Mouse (Mus musculus) lung, postnatal 0 days (tissue): ENCODE measurements around the gene Inka2. TPM values are rescaled to one million over a fixed set of nuclear protein-coding genes. Genes with fewer than 3 reads are reported as not detected.

Experiments
- ATAC-seq: fragments of 200-750 bp; cut with Nextera tagmentation; 2 replicates; pipeline ENCODE4 v1.8.0; 2017; ENCODE audit warnings: moderate library complexity
- DNase-seq: peaks from one replicate; pipeline ENCODE4 v3.0.0-alpha.2; 2016; ENCODE audit warnings: low spot score
- H3K27ac ChIP-seq: fragments of 300-500 bp; sonication (generic); 2 replicates; pipeline ENCODE4 v1.5.1; 2014; ENCODE audit warnings: antibody characterized with exemption, mild to moderate bottlenecking, low read length, mixed read lengths
- H3K27me3 ChIP-seq: fragments of 300-500 bp; sonication (generic); replicated peaks from 2 replicates; pipeline ENCODE4 v1.6.1; 2014; ENCODE audit warnings: low read length, mixed read lengths; ENCODE audit not compliant: insufficient read depth
- H3K36me3 ChIP-seq: fragments of 300-500 bp; sonication (generic); 2 replicates; pipeline ENCODE4 v1.6.1; 2014; ENCODE audit warnings: low read length, mixed read lengths; ENCODE audit not compliant: insufficient read depth
- H3K4me1 ChIP-seq: fragments of 300-500 bp; sonication (generic); 2 replicates; pipeline ENCODE4 v1.6.1; 2014; ENCODE audit warnings: antibody characterized with exemption, low read depth, low read length, mixed read lengths; ENCODE audit not compliant: insufficient read depth
- H3K4me2 ChIP-seq: fragments of 300-500 bp; sonication (generic); replicated peaks from 2 replicates; pipeline ENCODE4 v1.6.1; 2014; ENCODE audit warnings: low read depth, mild to moderate bottlenecking, low read length, moderate library complexity, mixed read lengths
- H3K4me3 ChIP-seq: fragments of 300-500 bp; sonication (generic); 2 replicates; pipeline ENCODE4 v1.5.1; 2014; ENCODE audit warnings: low read depth, low read length
- H3K9ac ChIP-seq: fragments of 300-500 bp; sonication (generic); replicated peaks from 2 replicates; pipeline ENCODE4 v1.6.1; 2014; ENCODE audit warnings: low read depth, mild to moderate bottlenecking
- H3K9me3 ChIP-seq: fragments of 300-500 bp; sonication (generic); 2 replicates; pipeline ENCODE4 v1.6.1; 2016; ENCODE audit warnings: low read length, mixed read lengths
- CTCF ChIP-seq: IDR thresholded peaks from 2 replicates; pipeline ENCODE4 v1.5.1; 2016; ENCODE audit warnings: antibody characterized with exemption, mild to moderate bottlenecking
- EP300 ChIP-seq: IDR thresholded peaks from 2 replicates; pipeline ENCODE4 v1.6.1; 2016; ENCODE audit warnings: antibody characterized with exemption, mild to moderate bottlenecking, control low read depth
- WGBS: fragments of 180-500 bp; shearing (Covaris S2); extraction: QIAGEN DNeasy Blood & Tissue Kit; methylation state at CpG from one replicate; pipeline ENCODE4 v1.1.7; 2014; 5-methylcytosine and 5-hydroxymethylcytosine counted together
- polyA plus RNA-seq: library from polyadenylated mRNA; unstranded; fragments of >200 nt; fragmentation: Nextera tagmentation; extraction: Ambion mirVana; gene quantifications from 2 replicates; pipeline ENCODE4 v1.2.1, GENCODE M21; 2015

Gene Inka2
- polyA plus RNA-seq, 1 experiment from 2014 or later: 2.7 TPM

DNA sequence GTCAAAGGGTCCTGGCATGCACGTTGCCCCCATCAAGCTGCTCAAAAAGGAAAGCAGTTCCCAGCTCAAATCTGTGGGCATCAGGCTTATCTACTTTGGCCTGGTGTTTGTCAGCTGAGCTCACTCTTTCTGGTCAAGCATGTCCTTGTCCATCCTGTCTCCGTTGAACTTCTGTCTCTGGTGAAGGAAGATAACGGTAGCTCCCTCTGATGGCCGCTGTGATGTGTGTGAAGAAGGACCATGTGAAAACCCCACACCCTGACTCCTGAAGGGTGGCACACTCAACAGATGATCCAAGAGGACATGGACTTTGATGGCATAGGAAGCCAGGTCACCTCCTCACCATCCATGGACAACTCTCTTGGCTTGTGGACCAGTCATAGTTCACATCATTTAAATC lies 14.3 kb downstream of the Inka2 start:
- H3K4me1 ChIP-seq: no peaks in the 10 kb centered on the region
- ATAC-seq: no peak
- peak; percentile 43 for TF ChIP-seq CTCF
- TF ChIP-seq EP300: no peak
- WGBS: 42% methylated on average over 4 of the region's 4 CpGs
- H3K36me3 ChIP-seq: no peaks in the 10 kb centered on the region
- no peak overlapping the region for H3K9ac ChIP-seq
- no peak for DNase-seq
- H3K4me2 ChIP-seq: no peak overlapping the region
- no peaks in the 10 kb centered on the region for H3K27me3 ChIP-seq
- no peak overlapping the region for H3K27ac ChIP-seq
- H3K4me3 ChIP-seq: no peak overlapping the region
- no peaks in the 10 kb centered on the region for H3K9me3 ChIP-seq

DNA sequence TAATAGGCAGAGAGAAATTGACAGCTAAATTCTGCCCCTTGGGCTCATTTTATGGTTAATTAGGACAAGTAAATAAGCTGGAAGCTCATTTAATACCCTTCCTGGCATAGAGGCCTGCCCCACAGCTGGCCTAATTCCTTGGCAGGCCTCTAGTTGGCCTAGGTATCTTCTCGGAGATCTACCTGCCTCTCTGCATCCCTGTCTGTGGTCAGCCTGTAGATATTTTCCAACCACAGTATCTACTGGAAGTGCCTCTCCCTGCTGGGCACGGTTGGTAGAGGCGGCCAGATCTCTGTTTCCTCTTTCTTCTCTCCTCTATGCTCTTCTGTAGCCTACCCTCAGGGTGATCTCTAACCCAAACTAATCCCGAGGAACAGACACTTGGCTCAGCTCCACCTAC lies 15.6 kb downstream of the Inka2 start:
- no peak overlapping the region for H3K27ac ChIP-seq
- no peak overlapping the region for H3K4me2 ChIP-seq
- H3K4me1 ChIP-seq: no peaks in the 10 kb centered on the region
- ATAC-seq (no peak), DNase-seq (no peak)
- H3K27me3 ChIP-seq: no peaks in the 10 kb centered on the region
- TF ChIP-seq EP300: no peak
- no peak for TF ChIP-seq CTCF
- 74% methylated on average over 4 of the region's 4 CpGs for WGBS
- H3K9me3 ChIP-seq: no peaks in the 10 kb centered on the region
- H3K4me3 ChIP-seq: no peak overlapping the region
- H3K36me3 ChIP-seq: no peaks in the 10 kb centered on the region
- H3K9ac ChIP-seq: no peak overlapping the region

DNA sequence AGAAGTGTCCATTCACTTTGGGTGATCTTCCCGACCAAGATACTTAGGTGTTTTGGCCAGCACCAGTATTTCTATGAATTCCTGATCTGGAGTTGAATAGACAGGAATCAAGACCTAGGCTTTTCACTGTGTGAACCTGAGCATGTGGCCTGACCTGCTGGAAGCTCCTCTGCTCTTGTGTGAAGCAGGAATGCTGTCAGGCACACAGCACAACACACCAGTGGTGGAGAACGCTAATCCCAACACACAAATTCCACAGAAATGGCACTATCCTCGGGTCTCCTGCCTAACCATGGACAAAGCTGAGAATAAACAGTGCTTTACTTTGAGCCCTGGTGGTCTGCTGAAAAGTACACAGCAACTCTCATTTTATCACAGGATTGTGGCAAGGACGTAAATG lies 16.1 kb downstream of the Inka2 start:
- Histone ChIP-seq H3K4me3 (no peak overlapping the region), H3K27me3 (no peaks in the 10 kb centered on the region), H3K4me1 (no peaks in the 10 kb centered on the region), H3K4me2 (no peak overlapping the region), H3K27ac (no peak overlapping the region), H3K9ac (no peak overlapping the region), H3K36me3 (no peaks in the 10 kb centered on the region), H3K9me3 (no peaks in the 10 kb centered on the region)
- ATAC-seq: no peak
- no peak for DNase-seq
- WGBS: 66% methylated on average over 4 of the region's 4 CpGs
- TF ChIP-seq EP300 (no peak), CTCF (no peak)

DNA sequence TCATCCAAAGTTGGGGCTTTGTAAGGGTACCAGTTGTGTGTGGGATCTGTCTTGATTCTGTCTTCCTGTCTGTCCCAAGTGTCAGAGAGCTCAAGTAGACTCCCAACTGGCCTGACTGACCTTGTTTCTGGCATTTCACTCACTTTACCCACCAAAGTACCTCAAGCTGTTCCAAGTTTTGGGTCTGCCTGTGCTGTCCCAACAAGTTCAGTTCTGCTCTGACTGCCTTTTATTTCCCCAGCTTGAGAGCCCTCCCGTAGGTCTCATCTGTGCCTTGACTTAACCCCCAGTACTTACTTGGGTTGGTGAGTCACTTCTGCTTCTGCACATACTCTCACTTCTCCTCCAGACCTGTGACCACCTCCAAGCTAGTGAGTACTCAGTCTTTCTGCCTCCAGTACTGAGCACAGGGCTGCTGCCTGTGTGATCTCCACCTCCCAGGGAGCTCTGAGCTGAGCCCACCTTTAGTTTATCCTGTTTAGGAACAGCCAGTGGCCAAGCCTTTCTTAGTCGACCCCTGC lies 17.3 kb downstream of the Inka2 start:
- Histone ChIP-seq H3K4me3 (no peak overlapping the region), H3K27ac (no peak overlapping the region), H3K4me1 (no peaks in the 10 kb centered on the region), H3K9ac (no peak overlapping the region), H3K9me3 (no peaks in the 10 kb centered on the region), H3K27me3 (no peaks in the 10 kb centered on the region), H3K4me2 (no peak overlapping the region), H3K36me3 (no peaks in the 10 kb centered on the region)
- ATAC-seq (0 out of 2 replicates have a peak, but pooled peaks have one; percentile 15), DNase-seq (no peak)
- WGBS: 66% methylated on average over 2 of the region's 2 CpGs
- TF ChIP-seq EP300 (no peak), CTCF (no peak)

DNA sequence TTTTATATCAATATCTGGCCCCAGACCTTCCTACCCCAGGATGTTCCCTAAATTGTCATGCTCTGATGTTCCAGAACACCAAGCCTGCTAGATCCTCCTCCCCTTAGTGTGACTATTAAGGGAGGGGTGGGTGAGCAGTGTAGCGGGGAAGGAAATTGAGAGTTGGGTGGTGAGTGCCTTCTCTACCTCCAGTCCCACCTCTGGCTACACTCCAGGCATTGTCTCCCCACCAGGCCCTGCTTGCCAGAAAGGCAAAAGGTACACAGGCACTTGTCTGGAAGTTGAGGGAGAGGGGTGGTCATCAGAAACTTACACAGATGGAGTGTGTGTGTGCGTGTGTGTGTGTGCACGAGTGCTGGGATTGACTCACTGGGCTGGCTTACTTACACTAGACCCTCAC lies 18.1 kb downstream of the Inka2 start:
- no peak for DNase-seq

DNA sequence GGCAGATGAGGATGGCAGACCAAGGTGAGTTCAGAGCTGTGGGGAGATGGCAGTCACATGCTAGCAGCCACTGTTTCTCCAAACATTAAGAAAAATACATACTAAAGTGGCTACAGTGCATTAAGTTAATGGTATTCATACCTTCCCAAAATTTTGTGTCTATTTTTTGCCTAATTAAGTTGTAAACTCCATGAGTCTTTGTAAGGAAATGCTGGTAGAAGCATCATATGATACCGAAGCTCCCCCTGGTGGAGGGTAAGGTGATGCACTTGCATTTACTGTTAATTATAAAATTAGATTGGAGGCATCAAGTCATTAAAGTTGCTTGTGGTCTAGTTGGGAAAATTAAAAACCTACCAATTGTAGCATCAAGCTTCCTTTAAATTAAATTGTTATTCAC lies 21.6 kb downstream of the Inka2 start:
- Histone ChIP-seq H3K4me1 (no peaks in the 10 kb centered on the region), H3K9ac (no peak overlapping the region), H3K27ac (no peak overlapping the region), H3K4me3 (no peak overlapping the region), H3K4me2 (no peak overlapping the region), H3K27me3 (no peaks in the 10 kb centered on the region), H3K9me3 (no peaks in the 10 kb centered on the region), H3K36me3 (no peaks in the 10 kb centered on the region)
- TF ChIP-seq CTCF: peak; percentile 85
- TF ChIP-seq EP300: no peak
- WGBS: 0% methylated on average over 1 of the region's 1 CpGs
- no peak for ATAC-seq
- DNase-seq: peak; percentile 82

More for the DNA sequence above, 18.1 kb downstream of the Inka2 start:
- H3K9me3 ChIP-seq: no peaks in the 10 kb centered on the region
- ATAC-seq: no peak
- H3K27me3 ChIP-seq: no peaks in the 10 kb centered on the region
- no peak overlapping the region for H3K9ac ChIP-seq
- TF ChIP-seq CTCF: no peak
- no peak for TF ChIP-seq EP300
- H3K4me1 ChIP-seq: no peaks in the 10 kb centered on the region
- H3K36me3 ChIP-seq: no peaks in the 10 kb centered on the region
- H3K27ac ChIP-seq: no peak overlapping the region
- no peak overlapping the region for H3K4me2 ChIP-seq
- no peak overlapping the region for H3K4me3 ChIP-seq
- 85% methylated on average over 3 of the region's 3 CpGs for WGBS

DNA sequence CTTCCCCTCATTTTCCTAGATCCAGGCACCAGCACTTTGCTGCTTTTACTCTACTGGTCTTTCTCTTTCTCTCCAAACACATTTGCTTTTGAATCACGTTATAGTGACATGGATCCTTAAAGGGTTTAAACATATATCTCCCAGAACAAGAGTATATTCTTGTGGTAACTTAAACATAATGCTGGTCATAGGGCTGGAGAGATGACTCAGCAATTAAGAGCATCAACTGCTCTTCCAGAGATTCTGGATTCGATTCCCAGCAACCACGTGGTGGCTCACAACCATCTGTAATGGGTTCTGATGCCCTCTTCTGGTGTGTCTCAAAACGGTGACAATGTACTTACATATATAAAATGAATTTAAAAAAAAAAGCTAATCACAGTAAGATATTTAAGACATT lies 28.0 kb downstream of the Inka2 start:
- H3K9ac ChIP-seq: no peak overlapping the region
- TF ChIP-seq EP300 (no peak), CTCF (no peak)
- H3K9me3 ChIP-seq: no peaks in the 10 kb centered on the region
- no peak overlapping the region for H3K4me3 ChIP-seq
- ATAC-seq: no peak
- H3K27me3 ChIP-seq: no peaks in the 10 kb centered on the region
- no peak for DNase-seq
- H3K27ac ChIP-seq: no peak overlapping the region
- peaks cover 3% of the 10 kb centered on the region; the same call in 1 of the 2 replicates for H3K4me1 ChIP-seq
- no peak overlapping the region for H3K4me2 ChIP-seq
- WGBS: 88% methylated on average over 4 of the region's 4 CpGs
- no peaks in the 10 kb centered on the region; the same call in 1 of the 2 replicates for H3K36me3 ChIP-seq
